Mouse (Mus musculus) neural tube, embryonic 14.5 days (tissue): ENCODE measurements around the gene Syngr1. TPM values are rescaled to one million over a fixed set of nuclear protein-coding genes. Genes with fewer than 3 reads are reported as not detected.

Source experiments
- ATAC-seq: fragments of 200-750 bp; cut with Nextera tagmentation; 2 replicates; pipeline ENCODE4 v1.8.0; 2017; ENCODE audit warnings: low read depth, mild to moderate bottlenecking, moderate TSS enrichment, moderate library complexity
- H3K27ac ChIP-seq: fragments of 300-500 bp; sonication (generic); 2 replicates; pipeline ENCODE4 v1.5.1; 2014; ENCODE audit warnings: low read depth, mild to moderate bottlenecking, control low read depth, low read length, moderate library complexity, mixed read lengths
- H3K27me3 ChIP-seq: fragments of 300-500 bp; sonication (generic); 2 replicates; pipeline ENCODE4 v1.6.1; 2014; ENCODE audit warnings: low read length; ENCODE audit not compliant: control insufficient read depth, insufficient read depth
- H3K36me3 ChIP-seq: fragments of 300-500 bp; sonication (generic); 2 replicates; pipeline ENCODE4 v1.6.1; 2014; ENCODE audit warnings: low read length, mixed read lengths; ENCODE audit not compliant: control insufficient read depth, insufficient read depth
- H3K4me1 ChIP-seq: fragments of 300-500 bp; sonication (generic); 2 replicates; pipeline ENCODE4 v1.6.1; 2014; ENCODE audit warnings: low read length; ENCODE audit not compliant: control insufficient read depth, insufficient read depth
- H3K4me2 ChIP-seq: fragments of 300-500 bp; sonication (generic); 2 replicates; pipeline ENCODE4 v1.6.1; 2014; ENCODE audit warnings: mild to moderate bottlenecking, low read depth, low read length, control low read depth
- H3K4me3 ChIP-seq: fragments of 300-500 bp; sonication (generic); 2 replicates; pipeline ENCODE4 v1.5.1; 2014; ENCODE audit warnings: low read depth, low read length, control low read depth, mixed read lengths
- H3K9ac ChIP-seq: fragments of 300-500 bp; sonication (generic); replicated peaks from 2 replicates; pipeline ENCODE4 v1.6.1; 2014; ENCODE audit warnings: low read depth, mild to moderate bottlenecking, control low read depth, low read length, mixed read lengths
- H3K9me3 ChIP-seq: fragments of 300-500 bp; sonication (generic); 2 replicates; pipeline ENCODE4 v1.6.1; 2016; ENCODE audit warnings: low read length; ENCODE audit not compliant: control insufficient read depth
- WGBS: fragments of 180-500 bp; shearing (Covaris S2); extraction: QIAGEN DNeasy Blood & Tissue Kit; methylation state at CpG from one replicate; pipeline ENCODE4 v1.1.7; 2014; 5-methylcytosine and 5-hydroxymethylcytosine counted together
- polyA plus RNA-seq: library from polyadenylated mRNA; unstranded; fragments of >200 nt; fragmentation: Nextera tagmentation; extraction: Ambion mirVana; gene quantifications from 2 replicates; pipeline ENCODE4 v1.2.1, GENCODE M21; 2014

Gene Syngr1
- polyA plus RNA-seq, 1 experiment from 2014 or later: 30.3 TPM

- Histone ChIP-seq H3K27ac (no peak overlapping the region), H3K4me3 (no peak overlapping the region), H3K9ac (no peak overlapping the region), H3K27me3 (no peaks in the 10 kb centered on the region), H3K4me2 (no peak overlapping the region), H3K4me1 (peaks cover 1% of the 10 kb centered on the region), H3K9me3 (no peaks in the 10 kb centered on the region), H3K36me3 (peaks cover 28% of the 10 kb centered on the region)
- ATAC-seq: no peak
- WGBS: 26% methylated on average over 5 of the region's 5 CpGs
Observed at GRCm38 (mm10) chr15:80075733-80076337, 15.3 kb upstream of the Syngr1 start.

DNA sequence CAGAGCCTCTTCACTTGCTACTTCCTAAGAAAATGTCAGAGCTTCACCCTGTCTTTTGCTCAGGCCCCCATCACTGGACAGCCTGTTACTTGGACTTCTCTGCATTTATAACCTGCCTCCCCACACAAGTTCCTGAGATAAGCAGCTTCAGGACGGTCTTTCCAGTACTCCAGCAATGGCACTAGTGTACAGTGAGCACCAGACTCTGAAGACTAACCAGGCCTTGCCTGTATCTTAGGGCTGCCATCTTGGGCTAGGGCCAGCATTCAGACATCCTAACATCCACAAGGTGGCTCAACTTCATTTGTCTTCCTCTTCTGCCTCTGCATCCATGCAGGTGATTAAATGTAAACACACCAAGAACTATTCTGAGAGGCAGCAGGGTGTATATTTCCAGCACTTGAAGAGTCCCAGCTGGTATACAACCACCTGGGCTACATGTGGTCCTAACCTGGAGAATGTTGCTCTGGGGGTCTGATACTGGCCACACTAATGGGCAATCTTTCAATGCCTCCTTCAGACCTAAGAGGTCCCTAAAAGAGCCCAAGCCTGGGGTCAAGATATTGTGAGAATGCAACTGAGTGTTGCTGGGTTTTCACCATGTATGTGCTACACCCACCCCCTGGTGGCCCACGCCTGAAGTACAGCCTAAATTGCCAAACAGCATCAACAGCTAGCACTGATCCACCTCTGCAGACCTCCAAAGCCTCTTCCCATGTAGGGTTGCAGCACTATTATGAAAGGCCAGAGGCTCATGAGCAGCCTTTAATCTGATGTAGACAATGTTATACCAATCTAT, 14.6 kb upstream of the Syngr1 start:
- no peak overlapping the region for H3K9ac ChIP-seq
- no peaks in the 10 kb centered on the region for H3K9me3 ChIP-seq
- peaks cover 9% of the 10 kb centered on the region for H3K4me1 ChIP-seq
- no peak overlapping the region for H3K27ac ChIP-seq
- H3K4me2 ChIP-seq: no peak overlapping the region
- no peak overlapping the region for H3K4me3 ChIP-seq
- ATAC-seq: peak; percentile 43; the same call in 1 of the 2 replicates
- 4% methylated on average over 2 of the region's 2 CpGs for WGBS
- no peaks in the 10 kb centered on the region for H3K27me3 ChIP-seq
- H3K36me3 ChIP-seq: peaks cover 35% of the 10 kb centered on the region

- WGBS: 76% methylated on average over 11 of the region's 11 CpGs
- ATAC-seq: no peak
- no peaks in the 10 kb centered on the region for H3K9me3 ChIP-seq
- H3K36me3 ChIP-seq: peaks cover 41% of the 10 kb centered on the region
- no peak overlapping the region for H3K9ac ChIP-seq
- H3K27ac ChIP-seq: no peak overlapping the region
- H3K4me3 ChIP-seq: no peak overlapping the region
- H3K4me1 ChIP-seq: peaks cover 15% of the 10 kb centered on the region
- no peaks in the 10 kb centered on the region for H3K27me3 ChIP-seq
- H3K4me2 ChIP-seq: no peak overlapping the region
Observed at GRCm38 (mm10) chr15:80078058-80078814, 12.9 kb upstream of the Syngr1 start.

GRCm38 (mm10) chr15:80079129-80079668, 11.9 kb upstream of the Syngr1 start:
- no peak for ATAC-seq
- Histone ChIP-seq H3K27me3 (no peaks in the 10 kb centered on the region), H3K9me3 (no peaks in the 10 kb centered on the region), H3K4me3 (no peak overlapping the region), H3K9ac (no peak overlapping the region), H3K27ac (no peak overlapping the region), H3K36me3 (peaks cover 41% of the 10 kb centered on the region), H3K4me2 (no peak overlapping the region), H3K4me1 (peaks cover 15% of the 10 kb centered on the region)
- 93% methylated on average over 5 of the region's 5 CpGs for WGBS

DNA sequence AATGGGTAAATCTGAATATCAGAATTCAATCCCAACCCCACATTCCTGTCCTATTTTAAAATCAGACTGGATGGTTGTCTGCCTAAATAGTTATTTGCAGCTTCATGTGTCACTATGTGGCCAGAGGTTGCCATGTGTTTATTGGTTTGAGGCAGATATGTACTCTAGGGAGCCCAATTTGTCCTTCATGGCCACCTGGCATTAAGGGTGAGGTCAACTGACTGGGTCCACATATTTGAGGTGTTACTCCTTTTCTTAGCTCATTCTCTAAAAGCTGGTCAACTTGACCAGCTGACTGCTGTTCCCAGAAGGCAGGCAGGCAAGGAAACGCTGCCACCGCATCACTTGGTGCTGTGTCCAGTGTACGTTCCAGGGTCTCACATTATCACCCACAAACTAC, 11.2 kb upstream of the Syngr1 start:
- 94% methylated on average over 3 of the region's 3 CpGs for WGBS
- H3K4me3 ChIP-seq: no peak overlapping the region
- H3K4me2 ChIP-seq: no peak overlapping the region
- peaks cover 15% of the 10 kb centered on the region for H3K4me1 ChIP-seq
- ATAC-seq: no peak
- no peaks in the 10 kb centered on the region for H3K27me3 ChIP-seq
- no peak overlapping the region for H3K27ac ChIP-seq
- no peaks in the 10 kb centered on the region for H3K9me3 ChIP-seq
- H3K36me3 ChIP-seq: peaks cover 41% of the 10 kb centered on the region
- no peak overlapping the region for H3K9ac ChIP-seq

DNA sequence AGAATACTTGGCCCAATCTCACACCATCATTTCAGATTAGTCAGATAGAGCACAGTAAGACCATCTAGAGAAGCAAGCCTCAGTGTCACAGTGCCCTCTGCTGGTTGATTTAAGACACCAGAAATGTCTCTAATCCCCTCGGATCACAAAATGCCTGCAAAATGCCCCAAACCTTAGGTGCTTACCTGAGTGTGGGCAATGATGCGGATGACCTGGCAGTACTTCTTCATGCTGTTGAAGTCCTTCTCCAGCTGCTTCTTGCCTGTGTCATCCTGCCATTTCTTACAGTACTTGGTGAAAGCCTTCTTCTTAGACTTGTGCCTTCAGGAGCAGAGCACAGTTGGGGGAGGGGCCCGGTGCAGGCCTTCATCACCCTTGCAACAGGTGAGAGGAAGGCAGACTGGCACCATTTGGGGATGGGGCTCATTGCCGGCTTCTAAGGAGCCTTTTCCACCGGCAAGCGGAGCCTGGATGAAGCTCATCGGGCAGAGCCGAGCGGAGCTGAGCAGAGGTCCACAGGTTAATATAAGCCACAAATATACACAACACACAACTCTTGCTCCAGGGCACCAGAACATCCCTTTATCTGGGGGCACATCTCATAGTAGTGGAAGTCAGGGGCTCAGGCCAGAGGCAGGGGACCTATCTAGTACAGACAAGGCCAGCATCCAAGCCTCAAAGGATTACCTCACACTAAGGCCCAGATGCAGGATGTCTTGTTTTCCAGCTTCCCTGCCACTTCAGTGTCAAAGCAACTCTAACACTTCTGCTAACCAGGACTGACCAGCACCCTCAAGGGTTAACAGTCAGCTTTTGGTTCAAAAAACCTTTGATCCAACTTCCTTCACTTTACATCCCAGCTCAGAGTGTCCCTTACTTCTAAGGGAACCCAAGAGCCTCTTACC, 10.2 kb upstream of the Syngr1 start:
- Histone ChIP-seq H3K27me3 (no peaks in the 10 kb centered on the region), H3K9me3 (no peaks in the 10 kb centered on the region), H3K4me3 (peak overlapping the region; percentile 62), H3K4me1 (peaks cover 15% of the 10 kb centered on the region), H3K36me3 (peaks cover 41% of the 10 kb centered on the region), H3K9ac (0 out of 2 replicates have a peak overlapping the region, but pooled peaks have one; percentile 22), H3K4me2 (peak overlapping the region; percentile 88), H3K27ac (no peak overlapping the region)
- ATAC-seq: no peak
- WGBS: 66% methylated on average over 9 of the region's 9 CpGs

DNA sequence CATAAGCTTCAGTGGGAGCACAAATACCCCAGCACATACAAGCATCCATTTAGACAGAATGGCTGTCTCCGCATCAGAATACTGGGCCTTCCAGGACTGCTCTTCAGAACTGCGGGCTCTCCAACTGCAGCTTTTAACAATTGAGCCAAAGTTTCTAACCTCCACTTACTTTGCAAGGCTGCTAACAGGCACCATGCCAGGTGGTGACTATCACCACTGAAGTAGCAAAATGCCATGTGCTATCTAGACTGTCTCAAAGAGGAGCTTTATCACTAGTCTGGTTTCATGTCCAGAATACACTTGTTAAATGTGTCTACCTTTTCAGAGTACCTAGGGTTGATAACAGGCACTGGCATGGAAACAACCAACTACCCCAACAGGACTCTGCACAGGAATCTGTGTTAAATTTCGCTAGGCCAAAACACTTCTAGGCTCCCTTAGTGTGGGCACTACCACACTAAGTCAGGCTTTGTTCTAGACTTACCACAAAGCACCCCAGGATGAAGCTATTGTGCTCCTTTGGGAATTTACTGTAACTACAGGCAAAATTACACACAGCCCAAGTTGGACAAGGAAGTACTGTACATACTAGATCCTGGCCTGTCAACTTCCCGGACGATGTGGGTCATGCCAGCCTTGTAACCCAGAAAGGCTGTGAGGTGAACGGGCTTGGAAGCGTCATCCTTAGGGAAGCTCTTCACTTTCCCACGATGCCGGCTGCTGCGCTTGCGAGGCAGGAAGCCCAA, 9.2 kb upstream of the Syngr1 start:
- Histone ChIP-seq H3K4me2 (peak overlapping the region; percentile 88), H3K27me3 (no peaks in the 10 kb centered on the region), H3K36me3 (peaks cover 40% of the 10 kb centered on the region), H3K9me3 (no peaks in the 10 kb centered on the region), H3K9ac (peak overlapping the region; percentile 90), H3K27ac (no peak overlapping the region), H3K4me3 (peak overlapping the region; percentile 62), H3K4me1 (peaks cover 15% of the 10 kb centered on the region)
- 7% methylated on average over 11 of the region's 11 CpGs for WGBS
- ATAC-seq: no peak
